Mouse (Mus musculus) NIH3T3 (cell line): Measurements from ENCODE around the gene Lmna.

ENCODE experiments used
- DNase-seq: peaks from one replicate; pipeline ENCODE4 v3.0.0-alpha.2; 2012; ENCODE audit warnings: low read depth

The Lmna gene

DNA sequence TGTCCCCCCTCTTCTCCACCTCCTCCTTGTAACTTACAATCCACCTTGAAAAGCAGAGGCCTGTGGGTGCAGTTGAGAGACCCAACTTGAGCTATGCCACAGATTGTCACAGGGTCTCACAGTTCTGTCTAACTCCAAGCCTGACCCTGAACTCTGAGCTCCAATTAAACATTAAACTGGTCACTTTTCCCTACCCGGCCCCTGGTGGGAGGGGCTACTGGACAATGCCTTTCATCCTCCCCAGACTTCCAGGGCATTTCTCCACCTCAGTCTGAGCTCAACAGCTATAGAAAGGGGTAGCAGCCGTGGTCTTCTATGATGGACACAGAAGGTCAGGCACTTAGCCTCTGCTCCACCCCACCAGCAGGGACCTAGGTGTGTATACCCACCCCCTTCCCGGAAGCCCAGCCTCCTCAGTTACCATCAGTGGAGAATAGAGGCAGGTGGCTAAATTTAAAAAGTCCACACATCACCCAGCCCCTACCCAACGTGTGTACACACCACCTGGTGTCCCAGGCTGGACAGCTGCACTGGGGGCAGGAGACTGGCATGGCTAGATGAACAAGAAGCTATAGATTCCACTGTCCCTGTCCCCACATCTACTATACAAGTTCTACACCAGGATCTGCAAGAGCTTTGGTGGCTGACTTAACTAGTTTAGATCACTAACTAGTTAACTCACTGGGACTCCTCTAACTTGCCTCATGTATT is 8.9 kb downstream of the Lmna start:
- DNase-seq, result no peak

GRCm38 (mm10) chr3:88500087-88500486 is 9.7 kb downstream of the Lmna start:
- peak; percentile 60 for DNase-seq

DNA sequence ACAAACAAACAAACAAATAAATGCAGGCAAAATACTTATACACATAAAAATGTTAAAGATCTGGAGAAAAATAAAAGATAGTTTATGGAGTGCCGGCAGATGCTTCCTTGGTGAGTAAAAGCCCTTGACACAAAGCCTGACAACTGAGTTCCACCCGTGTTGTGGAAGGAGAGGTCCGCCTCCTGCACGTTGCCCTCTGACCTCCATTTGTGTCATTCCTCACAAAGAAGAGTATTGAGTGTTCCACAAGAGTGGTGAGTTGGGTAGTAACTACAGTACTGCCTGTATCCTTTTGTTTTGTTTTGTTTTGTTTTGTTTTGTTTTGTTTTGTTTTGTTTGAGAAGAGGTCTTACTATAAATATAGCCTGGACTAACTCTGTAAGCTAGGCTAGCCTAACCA is 10.2 kb downstream of the Lmna start:
- DNase-seq, result no peak

DNA sequence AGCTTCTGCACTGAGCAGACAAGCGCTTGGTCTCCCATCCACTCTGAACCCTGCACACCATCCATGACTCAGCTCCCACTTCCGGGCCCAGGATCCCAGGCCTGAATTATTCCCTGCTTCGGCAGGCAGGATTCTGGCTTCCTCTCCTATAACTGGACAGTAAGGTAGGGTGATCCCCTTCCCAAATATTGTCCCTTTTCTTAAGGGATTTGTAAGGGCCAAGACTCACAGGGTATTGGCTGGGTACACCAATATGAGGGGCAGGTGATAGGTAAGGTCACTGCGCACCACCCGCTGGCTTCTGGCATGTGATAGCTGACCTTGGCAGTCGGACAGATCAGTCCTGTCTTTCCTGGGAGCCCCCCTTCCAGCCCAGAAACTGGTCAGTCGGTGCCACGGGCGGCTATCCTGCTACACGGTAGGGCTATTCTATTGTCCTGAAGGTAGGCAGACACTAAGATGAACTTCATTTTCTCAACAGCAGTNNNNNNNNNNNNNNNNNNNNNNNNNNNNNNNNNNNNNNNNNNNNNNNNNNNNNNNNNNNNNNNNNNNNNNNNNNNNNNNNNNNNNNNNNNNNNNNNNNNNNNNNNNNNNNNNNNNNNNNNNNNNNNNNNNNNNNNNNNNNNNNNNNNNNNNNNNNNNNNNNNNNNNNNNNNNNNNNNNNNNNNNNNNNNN is 13.9 kb downstream of the Lmna start:
- peak; percentile 74 for DNase-seq

DNA sequence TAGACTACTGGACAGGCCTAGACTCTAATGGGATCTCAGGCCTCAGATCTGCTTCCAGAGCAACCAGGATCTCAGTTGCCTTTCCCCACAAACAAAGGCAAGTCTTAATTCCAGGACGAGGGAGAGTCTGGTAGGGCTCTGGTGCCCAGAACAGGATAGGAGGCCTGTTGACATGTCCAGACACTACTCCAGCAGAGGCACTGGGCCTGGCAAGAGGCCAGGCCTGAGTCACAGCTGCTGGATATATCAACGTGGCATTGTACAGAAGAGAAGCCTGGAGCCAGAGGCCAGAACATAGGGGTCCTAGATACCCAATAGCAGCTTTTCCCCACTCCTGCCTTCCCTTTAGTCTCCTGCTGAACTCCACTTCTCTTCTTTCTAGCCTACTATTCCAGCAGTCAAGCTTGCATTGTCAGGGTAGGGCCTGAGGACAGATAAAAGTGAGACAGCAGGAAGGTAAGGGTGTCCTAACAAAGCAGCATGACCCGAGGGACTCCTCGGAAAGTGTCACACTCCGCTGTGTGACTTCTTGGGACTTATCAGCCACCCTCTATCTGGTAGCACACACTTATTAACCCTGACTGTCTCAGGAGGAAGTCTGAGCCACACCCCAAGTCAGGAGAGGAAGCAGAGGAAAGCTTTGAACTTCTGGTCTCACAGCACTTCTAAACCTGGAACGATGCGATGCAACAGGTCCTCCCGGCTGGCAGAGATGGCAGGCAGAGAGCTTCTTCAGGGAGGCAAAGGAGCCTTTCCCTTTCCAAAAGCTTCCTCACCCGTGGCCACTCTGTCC is 14.7 kb downstream of the Lmna start:
- peak; percentile 95 for DNase-seq

GRCm38 (mm10) chr3:88493706-88494582 is 15.8 kb downstream of the Lmna start:
- DNase-seq, result peak; percentile 57

- DNase-seq, result no peak
Measured at GRCm38 (mm10) chr3:88487396-88487795, 22.4 kb downstream of the Lmna start.

DNA sequence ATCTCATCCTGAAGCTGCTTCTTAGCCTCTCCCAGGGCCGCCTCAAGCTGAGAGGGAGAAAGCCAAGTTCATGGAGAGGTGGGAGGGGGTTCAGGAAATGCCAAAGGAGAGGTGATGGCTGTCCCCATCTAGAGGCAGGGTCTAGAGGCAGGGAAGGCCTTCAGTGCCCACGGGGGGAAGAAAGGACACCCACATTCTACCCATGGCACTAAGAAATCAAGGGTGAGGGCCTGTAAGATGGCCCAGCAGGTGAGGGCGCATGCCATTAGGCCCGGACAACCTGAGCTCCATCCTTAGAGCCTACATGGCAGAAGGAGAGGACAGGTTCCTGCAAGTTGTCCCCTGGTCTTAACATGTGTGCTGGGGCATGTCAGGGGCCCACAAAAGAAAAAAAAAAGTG is 22.9 kb downstream of the Lmna start:
- DNase-seq, result no peak

- DNase-seq, result no peak
Measured at GRCm38 (mm10) chr3:88486043-88486442, 23.7 kb downstream of the Lmna start.

DNA sequence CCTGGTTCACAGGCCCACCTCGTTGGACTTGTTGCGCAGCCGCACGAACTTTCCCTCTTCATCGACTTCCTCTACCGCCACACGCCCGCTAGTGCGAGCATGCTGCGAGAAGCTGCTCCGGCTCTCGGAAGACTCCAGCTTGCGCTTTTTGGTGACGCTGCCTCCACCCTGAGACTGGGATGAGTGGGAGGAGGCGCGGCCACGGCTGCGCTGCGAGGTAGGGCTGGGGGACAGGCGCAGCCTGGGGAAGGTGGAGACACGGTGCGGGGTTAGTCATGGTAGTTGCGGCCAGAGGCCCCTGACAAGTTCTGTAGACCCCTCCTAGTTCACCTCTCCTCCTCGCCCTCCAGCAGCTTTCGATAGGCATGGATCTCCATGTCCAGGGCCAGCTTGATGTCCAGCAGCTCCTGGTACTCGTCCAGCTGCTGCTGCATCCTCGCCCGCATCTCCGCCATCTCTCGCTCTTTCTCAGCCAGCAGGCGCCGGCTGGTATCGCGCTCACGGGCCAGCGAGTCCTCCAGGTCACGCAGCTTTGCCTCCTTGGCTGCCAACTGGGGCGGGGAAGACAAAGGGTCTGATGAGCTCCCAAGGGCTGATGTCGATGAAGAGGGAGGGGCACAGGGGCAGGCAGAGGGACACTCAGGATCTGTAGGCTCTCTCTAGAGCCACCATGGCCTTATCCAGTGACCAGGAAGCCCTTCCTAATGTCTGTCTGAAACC is 25.0 kb downstream of the Lmna start:
- DNase-seq, result no peak

DNA sequence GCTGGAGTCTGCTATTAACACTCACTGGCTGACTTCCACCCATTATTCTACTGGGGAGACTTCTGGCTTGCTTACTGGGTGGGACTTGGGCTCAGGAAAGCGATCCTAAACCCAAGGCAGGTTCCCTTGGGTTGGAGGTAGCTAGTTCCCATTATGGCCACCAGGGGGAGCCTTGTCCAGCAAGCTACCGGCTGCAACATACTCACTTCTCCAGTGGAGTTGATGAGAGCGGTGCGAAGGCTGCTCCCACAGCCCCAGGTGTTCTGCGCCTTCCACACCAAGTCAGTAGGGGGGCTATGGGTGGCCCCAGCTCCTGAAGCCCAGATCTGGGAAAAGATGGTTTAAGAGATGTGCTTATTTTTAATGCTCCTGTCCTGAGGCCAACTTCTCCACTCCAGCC is 26.1 kb downstream of the Lmna start:
- DNase-seq, result peak; percentile 85

DNA sequence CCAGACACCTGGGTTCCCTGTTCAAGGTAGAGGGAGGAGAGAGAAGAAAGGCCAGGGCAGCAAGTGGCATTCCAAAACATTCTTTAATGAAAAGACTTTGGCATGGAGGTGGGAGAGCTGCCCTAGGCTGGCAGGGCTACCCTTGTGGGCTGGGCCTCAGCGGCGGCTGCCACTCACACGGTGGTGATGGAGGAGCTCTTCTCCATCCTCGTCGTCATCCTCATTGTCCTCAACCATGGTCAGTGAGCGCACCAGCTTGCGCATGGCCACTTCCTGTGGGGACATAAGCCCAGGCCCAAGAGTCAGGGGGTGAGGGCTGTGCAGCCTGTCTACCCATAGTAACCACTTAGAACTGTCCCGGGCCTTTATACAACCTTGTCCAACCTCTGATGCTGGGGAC is 26.6 kb downstream of the Lmna start:
- no peak for DNase-seq

DNA sequence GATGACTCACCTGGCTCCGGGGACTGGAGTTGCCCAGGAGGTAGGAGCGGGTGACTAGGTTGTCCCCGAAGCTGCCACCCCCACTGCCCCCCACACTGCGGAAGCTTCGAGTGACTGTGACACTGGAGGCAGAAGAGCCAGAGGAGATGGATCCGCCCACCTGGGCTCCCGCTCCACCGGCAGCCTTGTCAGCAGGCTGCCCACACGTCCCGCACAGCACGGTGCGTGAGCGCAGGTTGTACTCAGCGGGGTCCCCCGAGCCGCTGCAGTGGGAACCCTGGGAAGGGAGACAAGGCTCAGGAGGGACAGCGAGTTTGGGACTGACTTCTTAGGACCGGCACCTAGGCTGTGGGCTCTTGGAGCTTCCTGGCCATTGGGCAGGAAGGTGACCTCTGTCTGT is 27.4 kb downstream of the Lmna start:
- no peak for DNase-seq

- DNase-seq, result no peak
Measured at GRCm38 (mm10) chr3:88481372-88482040, 28.2 kb downstream of the Lmna start.

DNA sequence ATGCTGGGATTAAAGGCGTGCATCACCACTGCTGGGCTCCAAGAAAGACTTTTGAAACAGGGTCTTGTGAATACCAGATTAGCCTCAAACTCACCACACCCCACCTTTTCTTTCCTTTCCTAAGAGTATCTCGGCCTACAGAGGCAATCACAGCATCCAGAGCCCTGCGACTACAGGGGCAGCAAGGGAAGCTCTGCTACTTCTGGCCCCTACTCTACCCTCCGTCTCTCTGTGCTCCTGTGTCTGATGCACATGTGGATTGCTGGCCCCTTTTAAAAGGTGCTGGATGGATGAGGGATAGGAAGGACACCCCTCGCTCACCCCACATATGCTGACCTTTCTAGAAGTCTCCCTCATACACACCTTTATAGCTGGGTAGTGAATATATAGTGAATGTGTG is 29.1 kb downstream of the Lmna start:
- no peak for DNase-seq

DNA sequence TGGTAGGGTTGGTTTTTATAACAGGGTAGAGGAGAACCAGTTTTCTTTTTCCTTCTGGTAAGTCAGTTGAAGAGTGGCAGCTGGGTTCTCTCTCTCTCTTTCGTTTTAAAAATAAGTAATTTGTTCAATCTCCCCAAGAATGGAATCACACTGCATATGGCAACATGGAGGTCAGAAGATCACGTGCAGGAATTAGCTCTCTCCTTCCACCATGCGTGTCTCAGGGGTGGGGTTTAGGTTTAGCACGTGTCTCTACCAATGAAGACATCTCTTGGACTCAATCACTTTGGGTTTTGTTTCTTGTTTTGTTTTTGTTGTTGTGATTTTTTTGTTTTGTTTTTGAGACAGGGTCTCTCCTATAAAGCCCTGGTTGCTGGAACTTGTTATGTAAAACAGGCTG is 29.9 kb downstream of the Lmna start:
- DNase-seq, result no peak

DNA sequence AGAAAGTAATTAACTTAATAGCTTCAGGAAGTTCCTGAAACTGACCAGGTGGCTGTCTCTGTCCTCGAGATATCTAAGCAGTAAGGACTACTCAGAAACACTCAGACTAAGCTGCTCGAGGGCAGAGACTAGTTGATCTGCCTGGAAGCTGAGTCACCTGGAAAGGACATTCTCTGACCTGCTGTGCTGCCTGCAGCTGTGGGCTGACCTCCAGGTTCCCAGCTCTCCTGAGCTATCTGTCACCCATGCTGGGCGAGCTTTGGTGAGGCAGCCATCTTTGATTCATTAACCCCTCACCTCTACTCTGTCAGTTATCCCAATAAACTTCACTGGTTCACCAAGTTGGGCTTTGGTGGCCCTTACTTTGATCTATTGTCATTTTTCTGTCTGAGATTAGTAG is 30.6 kb downstream of the Lmna start:
- no peak for DNase-seq

GRCm38 (mm10) chr3:88477735-88478134 is 32.0 kb downstream of the Lmna start:
- peak; percentile 92 for DNase-seq

DNA sequence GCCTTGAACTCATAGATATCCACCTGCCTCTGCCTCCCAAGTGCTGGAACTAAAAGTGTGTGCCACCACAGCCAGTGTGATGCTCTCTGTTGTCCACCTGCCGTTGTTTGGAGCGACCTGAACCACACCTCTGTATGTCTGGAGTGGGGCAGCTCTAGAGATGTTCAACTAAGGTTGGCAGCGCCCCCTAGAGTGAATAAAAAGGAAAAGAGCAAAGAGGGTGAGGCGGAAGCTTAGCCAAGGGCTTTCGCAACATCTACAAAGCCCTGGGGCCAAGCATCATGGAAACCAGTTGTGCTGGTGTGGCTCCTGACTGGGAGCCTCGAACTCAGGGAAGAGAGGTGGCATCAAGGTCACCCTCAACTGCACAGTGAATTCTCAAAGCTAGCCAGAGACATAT is 33.4 kb downstream of the Lmna start:
- DNase-seq, result peak; percentile 67

GRCm38 (mm10) chr3:88473571-88473970 is 36.2 kb downstream of the Lmna start:
- peak; percentile 57 for DNase-seq

DNA sequence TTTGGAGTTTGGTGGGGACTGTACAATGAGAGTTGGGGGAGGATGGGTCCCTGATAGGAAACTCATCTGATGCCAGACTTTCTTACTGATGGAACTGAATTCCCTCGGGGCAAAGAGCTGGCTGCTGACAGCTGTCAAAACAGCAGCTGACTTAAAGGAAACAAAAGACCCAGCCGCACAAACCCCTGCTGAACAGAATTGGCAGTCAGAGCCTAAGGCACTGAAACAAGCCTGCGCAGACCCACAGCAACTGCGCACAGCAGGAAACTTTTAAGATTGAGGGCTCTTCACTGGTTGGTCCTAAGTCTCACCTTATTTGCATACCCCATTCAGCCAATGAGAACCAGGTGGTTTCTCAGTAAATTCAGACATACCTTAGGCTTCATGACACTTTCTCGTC is 36.7 kb downstream of the Lmna start:
- DNase-seq, result no peak
